Mouse (Mus musculus) CH12.LX (cell line): ENCODE data around the gene Washc3. TPM values are rescaled to one million over a fixed set of nuclear protein-coding genes. Genes with fewer than 3 reads are reported as not detected.

Source experiments
- DNase-seq: peaks from one replicate; pipeline ENCODE4 v3.0.0-alpha.2; 2013; ENCODE audit errors: extremely low read depth
- H3K27ac ChIP-seq: 2 replicates; pipeline ENCODE4 v1.5.1; 2012; ENCODE audit warnings: low read depth, mild to moderate bottlenecking, control low read depth, moderate library complexity; ENCODE audit not compliant: insufficient read depth
- H3K27me3 ChIP-seq: replicated peaks from 2 replicates; pipeline ENCODE3; 2012; ENCODE audit warnings: inconsistent platforms
- H3K36me3 ChIP-seq, 2 experiments: replicated peaks in 1 of 2; 2 replicates each; pipeline versions ENCODE3 to v1.6.1; 2012; ENCODE audit warnings: inconsistent platforms in 1 of 2, low read length in 1 of 2, mild to moderate bottlenecking in 1 of 2, mixed read lengths in 1 of 2, moderate library complexity in 1 of 2; ENCODE audit not compliant: control insufficient read depth in 1 of 2, insufficient read depth in 1 of 2
- H3K4me1 ChIP-seq, 2 experiments: 2 replicates each; pipeline ENCODE4 v1.6.1; 2012; ENCODE audit warnings: inconsistent platforms in 1 of 2, moderate library complexity in 1 of 2; ENCODE audit not compliant: insufficient read depth in 2 of 2, control insufficient read depth in 1 of 2
- H3K4me2 ChIP-seq: 2 replicates; pipeline ENCODE4 v1.6.1; 2012; ENCODE audit warnings: low read depth, mild to moderate bottlenecking, control low read depth; ENCODE audit not compliant: poor library complexity, insufficient read depth, severe bottlenecking
- H3K4me3 ChIP-seq, 3 experiments: fragments of 150-350 bp in 1 of 3; sonication (generic) in 1 of 3; replicated peaks in 1 of 3; 2 replicates each; pipeline versions ENCODE3 to v1.5.1; 2011 to 2012; ENCODE audit warnings: low read depth in 2 of 3, low read length in 2 of 3, mild to moderate bottlenecking in 2 of 3, moderate library complexity in 2 of 3, control low read depth in 1 of 3, improper control_type of control experiment in 1 of 3, inconsistent platforms in 1 of 3, mixed read lengths in 1 of 3; ENCODE audit not compliant: poor library complexity in 1 of 3
- H3K79me2 ChIP-seq: replicated peaks from 2 replicates; pipeline ENCODE4 v1.6.1; 2012; ENCODE audit warnings: mild to moderate bottlenecking, moderate library complexity; ENCODE audit not compliant: control insufficient read depth, poor library complexity, insufficient read depth, severe bottlenecking; ENCODE audit errors: extremely low read depth
- H3K9ac ChIP-seq: 2 replicates; pipeline ENCODE4 v1.6.1; 2012; ENCODE audit warnings: low read depth, mild to moderate bottlenecking, control low read depth, moderate library complexity; ENCODE audit not compliant: insufficient read depth
- H3K9me3 ChIP-seq: replicated peaks from 2 replicates; pipeline ENCODE3; 2012; ENCODE audit warnings: low read length, inconsistent platforms, mixed read lengths
- CHD2 ChIP-seq: IDR thresholded peaks from 2 replicates; pipeline ENCODE4 v1.6.1; 2011; ENCODE audit warnings: low read length, improper control_type of control experiment
- CTCF ChIP-seq, 2 experiments: IDR thresholded peaks in 1 of 2; conservative IDR thresholded peaks in 1 of 2; 2 replicates each; pipeline ENCODE4 v1.5.1; 2011 to 2012; ENCODE audit warnings: low read depth in 2 of 2, low read length in 2 of 2, improper control_type of control experiment in 1 of 2, inconsistent platforms in 1 of 2, mild to moderate bottlenecking in 1 of 2, moderate library complexity in 1 of 2
- ELF1 ChIP-seq: IDR thresholded peaks from 2 replicates; pipeline ENCODE4 v1.6.1; 2014; ENCODE audit warnings: low read depth, mild to moderate bottlenecking, inconsistent platforms, low read length, improper control_type of control experiment
- ETS1 ChIP-seq: conservative IDR thresholded peaks from 2 replicates; pipeline ENCODE4 v1.6.1; 2012; ENCODE audit warnings: low read depth, mild to moderate bottlenecking, inconsistent platforms, low read length, improper control_type of control experiment, moderate library complexity
- GABPA ChIP-seq: IDR thresholded peaks from 2 replicates; pipeline ENCODE4 v1.6.1; 2012; ENCODE audit warnings: low read depth, low read length, improper control_type of control experiment, inconsistent platforms; ENCODE audit not compliant: insufficient replicate concordance
- HCFC1 ChIP-seq: IDR thresholded peaks from 2 replicates; pipeline ENCODE4 v1.6.1; 2012; ENCODE audit warnings: low read depth, mild to moderate bottlenecking, inconsistent platforms, low read length, improper control_type of control experiment
- IRF4 ChIP-seq: IDR thresholded peaks from 2 replicates; pipeline ENCODE4 v1.6.1; 2014; ENCODE audit warnings: low read depth, mild to moderate bottlenecking, inconsistent platforms, low read length, improper control_type of control experiment
- JUND ChIP-seq: conservative IDR thresholded peaks from 2 replicates; pipeline ENCODE4 v1.6.1; 2011; ENCODE audit warnings: low read depth, low read length, improper control_type of control experiment
- MAFK ChIP-seq: IDR thresholded peaks from 2 replicates; pipeline ENCODE4 v1.6.1; 2011; ENCODE audit warnings: low read length, improper control_type of control experiment; ENCODE audit not compliant: insufficient replicate concordance
- MAX ChIP-seq: IDR thresholded peaks from 2 replicates; pipeline ENCODE4 v1.6.1; 2011; ENCODE audit warnings: low read length, improper control_type of control experiment
- MEF2A ChIP-seq: IDR thresholded peaks from 2 replicates; pipeline ENCODE4 v1.6.1; 2014; ENCODE audit warnings: low read depth, mild to moderate bottlenecking, inconsistent platforms, low read length, improper control_type of control experiment, borderline replicate concordance
- MYC ChIP-seq: IDR thresholded peaks from 2 replicates; pipeline ENCODE4 v1.6.1; 2011; ENCODE audit warnings: low read depth, mild to moderate bottlenecking, improper control_type of control experiment, low read length
- NELFE ChIP-seq: IDR thresholded peaks from 2 replicates; pipeline ENCODE4 v1.6.1; 2011; ENCODE audit warnings: low read depth, low read length, improper control_type of control experiment
- PAX5 ChIP-seq: IDR thresholded peaks from 2 replicates; pipeline ENCODE4 v1.6.1; 2012; ENCODE audit warnings: low read length, inconsistent platforms, mixed read lengths
- RAD21 ChIP-seq: IDR thresholded peaks from 2 replicates; pipeline ENCODE4 v1.6.1; 2011; ENCODE audit warnings: low read depth, mild to moderate bottlenecking, low read length, improper control_type of control experiment, moderate library complexity
- SIN3A ChIP-seq: IDR thresholded peaks from 2 replicates; pipeline ENCODE4 v1.6.1; 2012; ENCODE audit warnings: low read length, improper control_type of control experiment, inconsistent platforms
- TBP ChIP-seq: conservative IDR thresholded peaks from 2 replicates; pipeline ENCODE4 v1.6.1; 2011; ENCODE audit warnings: low read depth, low read length, improper control_type of control experiment
- ZC3H11A ChIP-seq: IDR thresholded peaks from 2 replicates; pipeline ENCODE4 v1.6.1; 2012; ENCODE audit warnings: low read depth, mild to moderate bottlenecking, inconsistent platforms, low read length, improper control_type of control experiment
- ZKSCAN1 ChIP-seq: IDR thresholded peaks from 2 replicates; pipeline ENCODE4 v1.6.1; 2012; ENCODE audit warnings: low read depth, inconsistent platforms, low read length, improper control_type of control experiment, borderline replicate concordance
- dilution Hi-C: fragments of 300-500 bp; cut with MboI; formaldehyde crosslinking; loops from 2 replicates; pipeline ENCODE4 v1.14.3; 2020; ENCODE audit warnings: low sequenced_read_pairs; ENCODE audit not compliant: extremely low pct_unique_long_range_greater_than_20kb, extremely low pct_ligation_motif_present
- in situ Hi-C: fragments of 300-500 bp; cut with MboI; formaldehyde crosslinking; loops from 3 replicates; pipeline ENCODE4 v1.14.3; 2019; ENCODE audit warnings: low sequenced_read_pairs, low pct_ligation_motif_present, low pct_unique_long_range_greater_than_20kb, mixed read lengths
- polyA plus RNA-seq: library from polyadenylated mRNA; unstranded; fragments of >175 nt; gene quantifications from 2 replicates; pipeline ENCODE4 v1.2.1, GENCODE M21; 2012; ENCODE audit warnings: low read depth; ENCODE audit not compliant: insufficient read length
- total RNA-seq, 2 experiments: library from RNA; depleted of rRNA; stranded (reverse); fragments of 300-350 nt in 1 of 2; fragments of >200 nt in 1 of 2; gene quantifications; 2 replicates each; pipeline ENCODE4 v1.2.3; 2012 to 2014

Gene Washc3
- total and polyA plus RNA-seq, 3 experiments = 65.4 to 134 (median 71.8) TPM

- DNase-seq = no peak
- no peak for TF ChIP-seq ETS1
- no peak for TF ChIP-seq ZKSCAN1
- TF ChIP-seq MYC = no peak
- no peak for TF ChIP-seq MAX
- peaks cover 21 to 76% of the 10 kb centered on the region in 2 experiments for H3K36me3 ChIP-seq
- no peaks in the 10 kb centered on the region for H3K9me3 ChIP-seq
- in situ Hi-C loops (no loop called here), dilution Hi-C loops (no loop called here)
- H3K79me2 ChIP-seq = no peaks in the 10 kb centered on the region
- H3K4me1 ChIP-seq = no peaks in the 10 kb centered on the region
- no peak overlapping the region for H3K27ac ChIP-seq
- H3K4me2 ChIP-seq = no peak overlapping the region
- H3K27me3 ChIP-seq = no peaks in the 10 kb centered on the region
- H3K4me3 ChIP-seq = no peak overlapping the region
- H3K9ac ChIP-seq = no peak overlapping the region
Measured at GRCm38 (mm10) chr10:88218161-88218560, 17.3 kb downstream of the Washc3 start.

GRCm38 (mm10) chr10:88221718-88222117, 20.8 kb downstream of the Washc3 start:
- no peak overlapping the region for H3K9ac ChIP-seq
- no peaks in the 10 kb centered on the region for H3K79me2 ChIP-seq
- H3K4me3 ChIP-seq = no peak overlapping the region
- in situ Hi-C loops = no loop called here
- H3K4me1 ChIP-seq = no peaks in the 10 kb centered on the region
- no peaks in the 10 kb centered on the region for H3K9me3 ChIP-seq
- H3K4me2 ChIP-seq = no peak overlapping the region
- H3K27ac ChIP-seq = no peak overlapping the region
- TF ChIP-seq IRF4 = no peak
- TF ChIP-seq ELF1 = no peak
- no peak for TF ChIP-seq RAD21
- no peak for TF ChIP-seq TBP
- no peak for TF ChIP-seq ZC3H11A
- TF ChIP-seq JUND = no peak
- no peak for TF ChIP-seq GABPA
- no peak for TF ChIP-seq HCFC1
- no peak for TF ChIP-seq NELFE
- TF ChIP-seq CTCF (conservative IDR thresholded peaks at IDR 0.05 in 1 of 2, IDR thresholded peaks at IDR 0.05 in 1 of 2; ENCODE audit: low read depth in 2 of 2, low read length in 2 of 2) = no peak
- TF ChIP-seq MAX = no peak
- no peak for TF ChIP-seq MEF2A
- no peak for TF ChIP-seq SIN3A
- TF ChIP-seq MYC = no peak
- no peak for TF ChIP-seq PAX5
- TF ChIP-seq MAFK = no peak
- no peak for TF ChIP-seq CHD2
- DNase-seq = no peak
- H3K27me3 ChIP-seq = no peaks in the 10 kb centered on the region
- H3K36me3 ChIP-seq = peaks cover 28 to 80% of the 10 kb centered on the region in 2 experiments
- dilution Hi-C loops = no loop called here
